11 mouse cellular contexts compared by ENCODE assay signal in genomic region chr7:25121240-25121786, GRCm38 (mm10).
"Had no signal": no experiment of that assay in that cellular context is flagged by ENCODE, and none has a peak within 500 bp of the region (broad histone marks: within the 10 kb centered on the region; RNA-seq: fewer than 3 reads in every experiment).

No protein-coding gene starts in this region.

- DNase-seq: kidney, postnatal 25 days; layer of hippocampus, postnatal 36 days; lung, embryonic 14.5 days; retina, postnatal 1 day; right cerebral cortex, postnatal 4 days had no signal

- H3K27ac ChIP-seq: limb, embryonic 15.5 days; liver, embryonic 12.5 days; midbrain, embryonic 12.5 days; neural tube, embryonic 15.5 days had no signal

- H3K4me3 ChIP-seq: limb, embryonic 15.5 days; liver, embryonic 12.5 days; midbrain, embryonic 12.5 days; myocyte; neural tube, embryonic 15.5 days had no signal

- H3K4me1 ChIP-seq: limb, embryonic 15.5 days; midbrain, embryonic 12.5 days; neural tube, embryonic 15.5 days had no signal

- ATAC-seq: liver, embryonic 12.5 days had no signal

- H3K36me3 ChIP-seq: limb, embryonic 15.5 days; liver, embryonic 12.5 days; midbrain, embryonic 12.5 days; neural tube, embryonic 15.5 days had no signal

- H3K27me3 ChIP-seq: liver, embryonic 12.5 days; megakaryocyte, embryonic 14.5 days; midbrain, embryonic 12.5 days; neural tube, embryonic 15.5 days had no signal
